Mouse (Mus musculus) neural tube, embryonic 11.5 days (tissue): ENCODE measurements around the gene Tsen2. TPM values are rescaled to one million over a fixed set of nuclear protein-coding genes. Genes with fewer than 3 reads are reported as not detected.

ENCODE experiments used
- ATAC-seq: fragments of 200-750 bp; cut with Nextera tagmentation; 2 replicates; pipeline ENCODE4 v1.8.0; 2017; ENCODE audit warnings: moderate number of reproducible peaks, mild to moderate bottlenecking, moderate TSS enrichment, moderate library complexity; ENCODE audit not compliant: insufficient read depth, low FRiP score, low TSS enrichment
- DNase-seq: peaks from one replicate; pipeline ENCODE4 v3.0.0-alpha.2; 2015; ENCODE audit warnings: low spot score
- H3K27ac ChIP-seq: fragments of 300-500 bp; sonication (generic); 2 replicates; pipeline ENCODE4 v1.5.1; 2014; ENCODE audit warnings: low read depth, mild to moderate bottlenecking, low read length
- H3K27me3 ChIP-seq: fragments of 300-500 bp; sonication (generic); 2 replicates; pipeline ENCODE4 v1.6.1; 2014; ENCODE audit warnings: mild to moderate bottlenecking, low read length, mixed read lengths; ENCODE audit not compliant: control insufficient read depth, insufficient read depth
- H3K36me3 ChIP-seq: fragments of 300-500 bp; sonication (generic); 2 replicates; pipeline ENCODE4 v1.6.1; 2014; ENCODE audit warnings: mild to moderate bottlenecking, low read length, moderate library complexity, mixed read lengths; ENCODE audit not compliant: control insufficient read depth, insufficient read depth
- H3K4me1 ChIP-seq: fragments of 300-500 bp; sonication (generic); 2 replicates; pipeline ENCODE4 v1.6.1; 2014; ENCODE audit warnings: low read length, mixed read lengths; ENCODE audit not compliant: control insufficient read depth, insufficient read depth
- H3K4me2 ChIP-seq: fragments of 300-500 bp; sonication (generic); 2 replicates; pipeline ENCODE4 v1.6.1; 2014; ENCODE audit warnings: low read depth, mild to moderate bottlenecking, moderate library complexity
- H3K4me3 ChIP-seq: fragments of 300-500 bp; sonication (generic); 2 replicates; pipeline ENCODE4 v1.5.1; 2014; ENCODE audit warnings: low read depth, low read length
- H3K9ac ChIP-seq: fragments of 300-500 bp; sonication (generic); 2 replicates; pipeline ENCODE4 v1.6.1; 2014; ENCODE audit warnings: mild to moderate bottlenecking, low read length
- H3K9me3 ChIP-seq: fragments of 300-500 bp; sonication (generic); 2 replicates; pipeline ENCODE4 v1.6.1; 2016; ENCODE audit warnings: low read length; ENCODE audit not compliant: control insufficient read depth
- WGBS: fragments of 180-500 bp; shearing (Covaris S2); extraction: QIAGEN DNeasy Blood & Tissue Kit; methylation state at CpG from one replicate; pipeline ENCODE4 v1.1.7; 2014; 5-methylcytosine and 5-hydroxymethylcytosine counted together
- polyA plus RNA-seq: library from polyadenylated mRNA; unstranded; fragments of >200 nt; fragmentation: Nextera tagmentation; extraction: Ambion mirVana; gene quantifications from 2 replicates; pipeline ENCODE4 v1.2.1, GENCODE M21; 2014

Tsen2 gene
- polyA plus RNA-seq, 1 experiment from 2014 or later: 30.5 TPM

DNA sequence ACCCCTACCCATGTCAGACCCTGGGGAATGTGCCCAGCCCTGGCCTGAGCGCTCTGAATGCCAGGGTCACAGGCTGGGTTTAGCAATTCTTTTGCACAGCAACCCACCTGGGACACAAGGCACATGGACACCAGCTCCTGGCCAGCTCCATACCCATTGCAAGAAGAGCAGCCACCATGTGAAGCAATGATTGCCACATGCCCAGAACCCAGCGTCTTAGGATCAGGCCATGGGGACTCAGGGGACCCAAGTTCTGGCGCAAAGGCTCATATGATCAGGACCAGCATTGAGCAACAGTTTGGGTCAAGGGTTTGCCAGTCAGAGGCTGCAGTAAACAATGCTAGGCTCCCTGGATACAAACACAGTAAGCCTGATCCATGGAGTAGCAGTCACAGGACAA, 33.0 kb upstream of the Tsen2 start:
- H3K9me3 ChIP-seq: no peaks in the 10 kb centered on the region
- H3K27ac ChIP-seq: no peak overlapping the region
- no peaks in the 10 kb centered on the region for H3K4me1 ChIP-seq
- no peak overlapping the region for H3K4me3 ChIP-seq
- no peak overlapping the region for H3K9ac ChIP-seq
- 90% methylated on average over 3 of the region's 3 CpGs for WGBS
- DNase-seq: no peak
- ATAC-seq: no peak
- H3K4me2 ChIP-seq: no peak overlapping the region
- H3K27me3 ChIP-seq: no peaks in the 10 kb centered on the region
- no peaks in the 10 kb centered on the region for H3K36me3 ChIP-seq

- Histone ChIP-seq H3K27me3 (no peaks in the 10 kb centered on the region), H3K9ac (no peak overlapping the region), H3K4me3 (no peak overlapping the region), H3K4me2 (no peak overlapping the region), H3K9me3 (no peaks in the 10 kb centered on the region), H3K4me1 (no peaks in the 10 kb centered on the region), H3K36me3 (no peaks in the 10 kb centered on the region), H3K27ac (no peak overlapping the region)
- DNase-seq (no peak), ATAC-seq (no peak)
- WGBS: 92% methylated on average over 4 of the region's 4 CpGs
Observed at GRCm38 (mm10) chr6:115513207-115513606, 31.3 kb upstream of the Tsen2 start.

DNA sequence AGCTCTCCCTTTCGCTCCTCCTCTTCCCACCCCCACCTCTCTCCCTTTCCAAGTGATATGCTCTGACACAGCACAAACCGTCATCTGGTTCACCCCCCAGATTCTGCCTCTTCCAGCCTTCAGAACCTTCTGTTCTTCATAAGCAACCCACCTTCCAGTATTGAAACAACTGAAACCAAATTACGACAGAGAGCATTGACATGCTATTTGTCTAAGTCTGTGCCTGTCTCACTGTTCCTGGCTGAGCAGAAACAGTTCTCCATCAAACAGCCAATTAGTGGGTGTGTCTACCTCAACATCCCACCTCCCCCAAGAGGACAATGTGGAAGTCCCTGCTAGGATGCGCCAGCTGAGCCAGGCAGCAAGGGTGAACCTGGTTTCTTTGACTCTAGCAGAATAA, 26.6 kb upstream of the Tsen2 start:
- no peak for DNase-seq
- H3K4me2 ChIP-seq: no peak overlapping the region
- no peaks in the 10 kb centered on the region for H3K27me3 ChIP-seq
- H3K4me1 ChIP-seq: no peaks in the 10 kb centered on the region
- H3K4me3 ChIP-seq: no peak overlapping the region
- H3K36me3 ChIP-seq: no peaks in the 10 kb centered on the region
- no peak for ATAC-seq
- H3K27ac ChIP-seq: no peak overlapping the region
- H3K9me3 ChIP-seq: no peaks in the 10 kb centered on the region
- no peak overlapping the region for H3K9ac ChIP-seq
- 76% methylated on average over 4 of the region's 4 CpGs for WGBS

DNA sequence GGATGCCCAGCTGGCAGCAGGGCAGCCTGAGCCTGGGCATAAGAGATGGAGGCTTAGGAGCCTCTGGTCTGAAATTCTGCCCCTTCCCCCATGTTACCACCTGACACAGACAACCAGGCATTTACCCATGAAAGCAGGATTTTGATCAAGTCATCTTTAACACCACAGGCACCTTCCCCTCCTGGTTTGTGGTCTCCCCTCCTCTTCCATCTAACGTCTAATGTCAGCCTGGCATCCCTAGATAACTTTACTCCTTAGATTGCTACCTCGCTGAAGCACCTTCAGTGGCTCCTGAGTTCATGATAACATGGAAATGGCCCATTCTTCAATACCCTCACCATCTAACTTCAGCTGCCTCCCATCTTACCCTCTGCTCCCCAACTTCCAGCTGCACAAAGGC, 26.1 kb upstream of the Tsen2 start:
- Histone ChIP-seq H3K9me3 (no peaks in the 10 kb centered on the region), H3K27me3 (no peaks in the 10 kb centered on the region), H3K9ac (no peak overlapping the region), H3K4me3 (no peak overlapping the region), H3K4me2 (no peak overlapping the region), H3K27ac (no peak overlapping the region), H3K4me1 (no peaks in the 10 kb centered on the region), H3K36me3 (no peaks in the 10 kb centered on the region)
- ATAC-seq (no peak), DNase-seq (no peak)
- 77% methylated on average over 2 of the region's 2 CpGs for WGBS

DNA sequence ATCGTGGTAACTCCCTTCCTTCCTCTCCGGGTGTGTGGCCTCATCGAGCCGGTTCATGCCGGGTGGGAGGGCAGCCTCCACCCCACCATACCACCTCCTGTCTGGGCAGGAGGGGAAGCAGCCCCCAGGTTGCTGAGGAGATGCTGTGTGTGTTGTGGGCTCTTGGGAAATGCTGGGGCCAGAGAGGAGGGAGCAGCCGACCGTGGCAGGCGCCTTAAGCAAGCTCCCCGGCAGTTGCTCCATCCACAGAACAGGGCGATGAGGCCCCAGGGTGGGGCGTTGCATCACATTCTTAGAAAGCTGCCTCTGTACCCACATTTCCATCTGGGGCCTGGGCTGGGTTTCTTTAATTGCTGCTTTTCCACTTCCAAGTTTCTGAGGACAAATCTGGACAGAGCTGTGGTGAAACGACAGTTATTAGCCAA, 25.2 kb upstream of the Tsen2 start:
- WGBS: 85% methylated on average over 12 of the region's 12 CpGs
- ATAC-seq (no peak), DNase-seq (no peak)
- H3K27ac ChIP-seq: no peak overlapping the region
- H3K4me1 ChIP-seq: no peaks in the 10 kb centered on the region
- no peak overlapping the region for H3K4me2 ChIP-seq
- no peak overlapping the region for H3K9ac ChIP-seq
- no peaks in the 10 kb centered on the region for H3K27me3 ChIP-seq
- H3K36me3 ChIP-seq: no peaks in the 10 kb centered on the region
- no peaks in the 10 kb centered on the region for H3K9me3 ChIP-seq
- no peak overlapping the region for H3K4me3 ChIP-seq

GRCm38 (mm10) chr6:115521923-115522322, 22.5 kb upstream of the Tsen2 start:
- no peak overlapping the region for H3K9ac ChIP-seq
- H3K27me3 ChIP-seq: no peaks in the 10 kb centered on the region
- ATAC-seq (no peak), DNase-seq (no peak)
- no peaks in the 10 kb centered on the region for H3K9me3 ChIP-seq
- no peak overlapping the region for H3K27ac ChIP-seq
- H3K4me1 ChIP-seq: no peaks in the 10 kb centered on the region
- H3K4me3 ChIP-seq: no peak overlapping the region
- WGBS: 78% methylated on average over 1 of the region's 1 CpGs
- no peak overlapping the region for H3K4me2 ChIP-seq
- no peaks in the 10 kb centered on the region for H3K36me3 ChIP-seq

DNA sequence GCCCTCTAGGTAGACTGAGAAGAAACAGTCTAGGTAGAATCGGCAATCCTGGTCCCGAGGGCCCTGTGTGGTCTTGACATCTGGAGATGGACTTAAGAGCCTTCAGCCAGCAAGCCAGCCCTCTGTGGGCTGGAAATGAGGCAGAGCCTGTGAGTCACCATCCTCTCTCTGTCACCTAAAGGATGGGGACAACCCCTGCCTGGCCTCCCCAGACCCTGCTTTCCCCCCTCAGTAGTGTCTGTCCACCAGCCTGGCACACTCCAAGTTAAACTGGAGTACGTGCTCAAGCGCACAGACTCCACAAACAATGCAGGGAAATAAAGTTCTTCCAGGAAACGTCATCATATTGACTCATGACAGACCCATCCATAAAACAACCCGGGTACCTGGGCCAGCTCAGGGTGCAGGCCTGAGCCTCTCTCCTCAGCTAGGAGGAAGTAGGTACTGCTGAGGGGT, 21.7 kb upstream of the Tsen2 start:
- Histone ChIP-seq H3K4me3 (no peak overlapping the region), H3K36me3 (no peaks in the 10 kb centered on the region), H3K4me1 (no peaks in the 10 kb centered on the region), H3K9ac (no peak overlapping the region), H3K9me3 (no peaks in the 10 kb centered on the region), H3K4me2 (no peak overlapping the region), H3K27me3 (no peaks in the 10 kb centered on the region), H3K27ac (no peak overlapping the region)
- DNase-seq (no peak), ATAC-seq (no peak)
- 79% methylated on average over 6 of the region's 6 CpGs for WGBS

DNA sequence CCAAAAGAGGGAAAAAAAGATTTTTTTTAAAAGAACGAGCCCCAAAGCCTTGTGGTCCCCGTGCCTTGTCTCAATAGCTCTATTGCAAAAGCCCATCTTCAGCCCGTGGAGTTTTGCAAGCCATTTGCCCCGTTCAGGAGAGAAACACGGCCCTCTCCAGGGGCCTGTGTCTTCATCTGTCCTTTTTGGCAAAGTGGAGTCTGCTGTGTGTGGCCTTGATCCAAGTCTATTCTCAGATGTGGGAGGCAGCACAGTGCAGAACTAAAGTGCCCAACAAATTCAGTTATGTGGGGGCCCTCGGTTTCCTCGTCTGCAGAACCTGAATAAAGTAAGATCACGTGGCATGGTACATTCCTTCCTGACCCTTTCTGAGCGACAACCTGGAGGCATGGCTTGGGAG, 21.3 kb upstream of the Tsen2 start:
- H3K36me3 ChIP-seq: no peaks in the 10 kb centered on the region
- 85% methylated on average over 9 of the region's 9 CpGs for WGBS
- no peak overlapping the region for H3K9ac ChIP-seq
- no peak for DNase-seq
- no peak overlapping the region for H3K27ac ChIP-seq
- no peak for ATAC-seq
- no peaks in the 10 kb centered on the region for H3K27me3 ChIP-seq
- H3K4me2 ChIP-seq: no peak overlapping the region
- H3K9me3 ChIP-seq: no peaks in the 10 kb centered on the region
- no peak overlapping the region for H3K4me3 ChIP-seq
- H3K4me1 ChIP-seq: no peaks in the 10 kb centered on the region

- Histone ChIP-seq H3K9me3 (no peaks in the 10 kb centered on the region), H3K36me3 (no peaks in the 10 kb centered on the region), H3K4me3 (no peak overlapping the region), H3K27me3 (no peaks in the 10 kb centered on the region), H3K9ac (no peak overlapping the region), H3K4me1 (no peaks in the 10 kb centered on the region), H3K4me2 (no peak overlapping the region), H3K27ac (no peak overlapping the region)
- ATAC-seq (no peak), DNase-seq (no peak)
- 82% methylated on average over 9 of the region's 9 CpGs for WGBS
Observed at GRCm38 (mm10) chr6:115524449-115524990, 19.9 kb upstream of the Tsen2 start.
